Mouse (Mus musculus): ENCODE data around the gene Tomt.

The Tomt gene

GRCm38 (mm10) chr7:101901969-101902368 is 4.2 kb downstream of the Tomt start:
- DNase-seq (ENCODE audit: low read depth) = no peak

GRCm38 (mm10) chr7:101900331-101901097 is 5.6 kb downstream of the Tomt start:
- DNase-seq (ENCODE audit: low read depth) = no peak

GRCm38 (mm10) chr7:101896104-101897066 is 9.8 kb downstream of the Tomt start:
- DNase-seq (ENCODE audit: low read depth) = peak; percentile 97

- no peak for DNase-seq (ENCODE audit: low read depth)
These were observed 10.5 kb downstream of the Tomt start for GRCm38 (mm10) chr7:101895695-101896094.

- DNase-seq (ENCODE audit: low read depth) = no peak
These were observed 17.7 kb downstream of the Tomt start for GRCm38 (mm10) chr7:101888460-101888859.

GRCm38 (mm10) chr7:101886274-101886673 is 19.9 kb downstream of the Tomt start:
- DNase-seq (ENCODE audit: low read depth) = no peak

- DNase-seq (ENCODE audit: low read depth) = no peak
These were observed 22.0 kb downstream of the Tomt start for GRCm38 (mm10) chr7:101884160-101884559.

GRCm38 (mm10) chr7:101882413-101883154 is 23.6 kb downstream of the Tomt start:
- no peak for DNase-seq (ENCODE audit: low read depth)

- no peak for DNase-seq (ENCODE audit: low read depth)
These were observed 25.3 kb downstream of the Tomt start for GRCm38 (mm10) chr7:101880855-101881254.

GRCm38 (mm10) chr7:101875978-101876377 is 30.2 kb downstream of the Tomt start:
- no peak for DNase-seq (ENCODE audit: low read depth)

- no peak for DNase-seq (ENCODE audit: low read depth)
These were observed 34.9 kb downstream of the Tomt start for GRCm38 (mm10) chr7:101871296-101871695.

- no peak for DNase-seq (ENCODE audit: low read depth)
These were observed 35.5 kb downstream of the Tomt start, which contains the start of gene Folr1 for GRCm38 (mm10) chr7:101870629-101871028. Gene Folr1, minus strand, starts transcription at chr7:101870788.

- no peak for DNase-seq (ENCODE audit: low read depth)
These were observed 37.0 kb downstream of the Tomt start for GRCm38 (mm10) chr7:101869163-101869500.

- DNase-seq (ENCODE audit: low read depth) = no peak
These were observed 37.7 kb downstream of the Tomt start for GRCm38 (mm10) chr7:101868241-101869162.

GRCm38 (mm10) chr7:101867482-101867881 is 38.7 kb downstream of the Tomt start:
- DNase-seq (ENCODE audit: low read depth) = no peak

GRCm38 (mm10) chr7:101866491-101867265 is 39.5 kb downstream of the Tomt start:
- DNase-seq (ENCODE audit: low read depth) = no peak

- DNase-seq (ENCODE audit: low read depth) = no peak
These were observed 42.7 kb downstream of the Tomt start, which contains the start of gene Anapc15 for GRCm38 (mm10) chr7:101863415-101863814. Gene Anapc15, plus strand, starts transcription at chr7:101863715.

GRCm38 (mm10) chr7:101862291-101862690 is 43.9 kb downstream of the Tomt start:
- no peak for DNase-seq (ENCODE audit: low read depth)

- DNase-seq (ENCODE audit: low read depth) = no peak
These were observed 45.2 kb downstream of the Tomt start for GRCm38 (mm10) chr7:101860978-101861377.

GRCm38 (mm10) chr7:101858362-101858761 is 47.8 kb downstream of the Tomt start:
- no peak for DNase-seq (ENCODE audit: low read depth)

All from fibroblast of lung, adult 2 months (primary cell).